Mouse (Mus musculus) 3T3-L1 (cell line): ENCODE measurements around the gene Dgkq.
"Not testable (repeated sequence)": the region's sequence is repeated elsewhere in the genome, so short reads cannot be mapped to it uniquely, and the experiment has no call there.

Experiments used
- DNase-seq: peaks from one replicate; pipeline ENCODE4 v3.0.0-alpha.2; 2015; ENCODE audit warnings: low read depth, low spot score

Dgkq gene

GRCm38 (mm10) chr5:108655381-108655780 lies 14.1 kb downstream of the Dgkq start:
- no peak for DNase-seq

GRCm38 (mm10) chr5:108654444-108654990 lies 15.0 kb downstream of the Dgkq start:
- no peak for DNase-seq

GRCm38 (mm10) chr5:108653341-108653740 lies 16.1 kb downstream of the Dgkq start:
- DNase-seq, result no peak

GRCm38 (mm10) chr5:108651823-108652222 lies 17.6 kb downstream of the Dgkq start:
- DNase-seq, result peak; percentile 86

- DNase-seq, result no peak
Observed at GRCm38 (mm10) chr5:108651136-108651720, 18.2 kb downstream of the Dgkq start.

GRCm38 (mm10) chr5:108650341-108650740 lies 19.1 kb downstream of the Dgkq start:
- DNase-seq, result no peak

GRCm38 (mm10) chr5:108648937-108649576 lies 20.4 kb downstream of the Dgkq start:
- no peak for DNase-seq

- no peak for DNase-seq
Observed at GRCm38 (mm10) chr5:108647820-108648465, 21.5 kb downstream of the Dgkq start.

- no peak for DNase-seq
Observed at GRCm38 (mm10) chr5:108647311-108647710, 22.2 kb downstream of the Dgkq start.

GRCm38 (mm10) chr5:108646343-108646660 lies 23.2 kb downstream of the Dgkq start:
- DNase-seq, result no peak

- no peak for DNase-seq
Observed at GRCm38 (mm10) chr5:108645651-108646342, 23.7 kb downstream of the Dgkq start.

GRCm38 (mm10) chr5:108643674-108644073 lies 25.8 kb downstream of the Dgkq start:
- DNase-seq, result no peak

GRCm38 (mm10) chr5:108636172-108636571 lies 33.3 kb downstream of the Dgkq start:
- no peak for DNase-seq

GRCm38 (mm10) chr5:108634088-108634487 lies 35.4 kb downstream of the Dgkq start:
- not testable (repeated sequence) for DNase-seq

GRCm38 (mm10) chr5:108633676-108634075 lies 35.8 kb downstream of the Dgkq start:
- DNase-seq, result no peak

GRCm38 (mm10) chr5:108629634-108630483 lies 39.6 kb downstream of the Dgkq start, which contains the start of the genes Gak and Tmem175:
TSS of gene Gak (minus strand) at chr5:108629755.
TSS of gene Tmem175 (plus strand) at chr5:108629770.
- peak; percentile 93 for DNase-seq

- DNase-seq, result peak; percentile 53
Observed at GRCm38 (mm10) chr5:108628891-108629633, 40.4 kb downstream of the Dgkq start.

- no peak for DNase-seq
Observed at GRCm38 (mm10) chr5:108626050-108626660, 43.3 kb downstream of the Dgkq start.

- DNase-seq, result no peak
Observed at GRCm38 (mm10) chr5:108621870-108622269, 47.6 kb downstream of the Dgkq start.

GRCm38 (mm10) chr5:108610426-108610825 lies 59.0 kb downstream of the Dgkq start:
- no peak for DNase-seq
